Mouse (Mus musculus) forebrain, embryonic 13.5 days (tissue): Measurements from ENCODE around the gene Fry. TPM values are rescaled to one million over a fixed set of nuclear protein-coding genes. Genes with fewer than 3 reads are reported as not detected.

ENCODE experiments used
- ATAC-seq: fragments of 200-750 bp; cut with Nextera tagmentation; 2 replicates; pipeline ENCODE4 v1.8.0; 2017
- H3K27ac ChIP-seq: fragments of 300-500 bp; sonication (generic); 2 replicates; pipeline ENCODE4 v1.5.1; 2015; ENCODE audit warnings: inconsistent platforms, mild to moderate bottlenecking, moderate library complexity
- H3K27me3 ChIP-seq: fragments of 300-500 bp; sonication (generic); 2 replicates; pipeline ENCODE4 v1.6.1; 2015; ENCODE audit warnings: mild to moderate bottlenecking, inconsistent platforms
- H3K36me3 ChIP-seq: fragments of 300-500 bp; sonication (generic); 2 replicates; pipeline ENCODE4 v1.6.1; 2015; ENCODE audit warnings: mild to moderate bottlenecking, inconsistent platforms; ENCODE audit not compliant: poor library complexity, severe bottlenecking
- H3K4me1 ChIP-seq: fragments of 300-500 bp; sonication (generic); 2 replicates; pipeline ENCODE4 v1.6.1; 2015; ENCODE audit warnings: inconsistent platforms
- H3K4me2 ChIP-seq: fragments of 300-500 bp; sonication (generic); 2 replicates; pipeline ENCODE4 v1.6.1; 2015; ENCODE audit warnings: inconsistent platforms, mild to moderate bottlenecking, moderate library complexity
- H3K4me3 ChIP-seq: fragments of 300-500 bp; sonication (generic); 2 replicates; pipeline ENCODE4 v1.5.1; 2015; ENCODE audit warnings: mild to moderate bottlenecking, inconsistent platforms
- H3K9ac ChIP-seq: fragments of 300-500 bp; sonication (generic); 2 replicates; pipeline ENCODE4 v1.6.1; 2015; ENCODE audit warnings: mild to moderate bottlenecking, inconsistent platforms
- H3K9me3 ChIP-seq: fragments of 300-500 bp; sonication (generic); replicated peaks from 2 replicates; pipeline ENCODE4 v1.6.1; 2016; ENCODE audit warnings: inconsistent platforms
- WGBS: fragments of 180-500 bp; shearing (Covaris S2); methylation state at CpG from one replicate; pipeline ENCODE4 v1.1.7; 2015; 5-methylcytosine and 5-hydroxymethylcytosine counted together
- polyA plus RNA-seq: library from polyadenylated mRNA; unstranded; fragments of >200 nt; fragmentation: Nextera tagmentation; extraction: Ambion mirVana; gene quantifications from 2 replicates; pipeline ENCODE4 v1.2.1, GENCODE M21; 2015

Gene Fry
- polyA plus RNA-seq, 1 experiment from 2014 or later = 20.8 TPM

DNA sequence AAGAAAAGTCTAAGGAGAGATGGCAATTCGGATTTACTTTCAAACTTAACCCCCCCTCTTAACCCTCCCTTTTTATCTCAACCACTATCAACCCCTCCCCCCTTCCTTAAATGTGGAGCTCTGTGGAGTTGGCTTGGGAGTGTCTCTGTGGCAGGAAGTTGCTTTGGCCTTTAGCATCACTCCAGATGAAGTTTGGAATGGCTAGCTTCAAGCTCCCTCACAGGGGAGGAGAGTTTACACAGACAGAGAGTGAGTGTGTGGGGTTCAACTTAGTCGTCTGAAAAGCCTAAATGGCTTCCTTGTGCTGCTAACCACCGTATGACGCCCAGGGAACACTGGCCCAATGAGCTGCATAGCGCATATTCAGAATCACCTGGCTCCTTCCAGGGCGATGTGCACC, 145.2 kb downstream of the Fry start:
- 79% methylated on average over 6 of the region's 6 CpGs for WGBS
- peaks cover 14% of the 10 kb centered on the region for H3K4me1 ChIP-seq

DNA sequence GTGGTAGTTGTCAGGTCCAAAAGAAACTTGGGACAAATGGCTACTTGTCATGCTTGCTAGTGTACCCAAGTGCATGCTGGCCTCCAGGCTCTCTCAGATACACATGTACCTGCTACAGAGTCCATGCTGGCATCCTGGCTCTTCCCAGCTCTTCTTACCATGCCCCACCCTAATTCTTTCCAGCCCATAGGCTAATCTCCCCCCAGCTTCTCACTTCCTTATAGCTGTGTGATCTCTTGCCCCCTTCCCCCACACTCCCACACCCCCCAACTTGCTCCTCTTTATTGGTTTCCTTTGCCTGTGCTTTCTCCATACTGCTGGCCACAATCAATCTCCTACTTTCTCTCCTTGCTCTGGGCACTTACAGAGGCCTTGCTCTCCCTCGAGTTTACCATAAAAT, 146.6 kb downstream of the Fry start:
- Histone ChIP-seq H3K36me3 (no peaks in the 10 kb centered on the region), H3K9ac (no peak overlapping the region), H3K4me1 (peaks cover 9% of the 10 kb centered on the region), H3K27ac (no peak overlapping the region), H3K4me2 (no peak overlapping the region), H3K27me3 (no peaks in the 10 kb centered on the region), H3K4me3 (no peak overlapping the region), H3K9me3 (0 out of 2 replicates have a peak, but pooled peaks cover 5% of the 10 kb centered on the region)
- WGBS = 63% methylated on average over 1 of the region's 1 CpGs
- ATAC-seq = no peak

More for the DNA sequence above, 145.2 kb downstream of the Fry start:
- Histone ChIP-seq H3K4me3 (no peak overlapping the region), H3K9ac (no peak overlapping the region), H3K36me3 (no peaks in the 10 kb centered on the region), H3K9me3 (0 out of 2 replicates have a peak, but pooled peaks cover 5% of the 10 kb centered on the region), H3K4me2 (no peak overlapping the region), H3K27me3 (no peaks in the 10 kb centered on the region), H3K27ac (no peak overlapping the region)
- no peak for ATAC-seq

GRCm38 (mm10) chr5:150265953-150266352, 147.5 kb downstream of the Fry start:
- H3K27me3 ChIP-seq = no peaks in the 10 kb centered on the region

DNA sequence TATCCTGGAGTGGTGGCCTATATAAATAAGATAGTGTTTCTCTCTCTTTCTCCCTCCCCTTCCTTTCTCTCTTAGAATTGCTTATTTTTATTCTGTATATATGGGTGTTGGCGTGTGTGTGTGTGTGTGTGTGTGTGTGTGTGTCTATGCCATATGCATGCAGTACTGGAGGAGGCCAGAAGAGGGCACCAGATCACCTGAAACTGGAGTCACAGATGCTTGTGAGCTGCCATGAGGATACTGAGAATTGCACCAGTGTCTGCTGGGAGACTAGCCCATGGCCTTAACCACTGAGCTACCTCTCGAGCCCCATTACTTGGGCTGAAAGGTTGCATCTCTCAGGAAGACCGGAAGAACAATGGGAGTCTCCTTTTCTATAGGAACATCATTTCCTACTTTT, 149.8 kb downstream of the Fry start:
- H3K4me2 ChIP-seq = no peak overlapping the region
- H3K27ac ChIP-seq = no peak overlapping the region
- no peaks in the 10 kb centered on the region for H3K36me3 ChIP-seq
- H3K9ac ChIP-seq = no peak overlapping the region
- no peaks in the 10 kb centered on the region for H3K4me1 ChIP-seq
- no peak for ATAC-seq
- no peak overlapping the region for H3K4me3 ChIP-seq
- H3K9me3 ChIP-seq = 0 out of 2 replicates have a peak, but pooled peaks cover 5% of the 10 kb centered on the region
- H3K27me3 ChIP-seq = no peaks in the 10 kb centered on the region
- WGBS = 92% methylated on average over 3 of the region's 3 CpGs

More at GRCm38 (mm10) chr5:150265953-150266352, 147.5 kb downstream of the Fry start:
- 77% methylated on average over 2 of the region's 2 CpGs for WGBS
- no peak overlapping the region for H3K9ac ChIP-seq
- H3K27ac ChIP-seq = no peak overlapping the region
- no peak for ATAC-seq
- no peaks in the 10 kb centered on the region for H3K36me3 ChIP-seq
- 0 out of 2 replicates have a peak, but pooled peaks cover 5% of the 10 kb centered on the region for H3K9me3 ChIP-seq
- no peak overlapping the region for H3K4me3 ChIP-seq
- H3K4me1 ChIP-seq = peaks cover 8% of the 10 kb centered on the region
- no peak overlapping the region for H3K4me2 ChIP-seq

GRCm38 (mm10) chr5:150270468-150270867, 152.0 kb downstream of the Fry start:
- no peak for ATAC-seq
- 84% methylated on average over 4 of the region's 4 CpGs for WGBS

DNA sequence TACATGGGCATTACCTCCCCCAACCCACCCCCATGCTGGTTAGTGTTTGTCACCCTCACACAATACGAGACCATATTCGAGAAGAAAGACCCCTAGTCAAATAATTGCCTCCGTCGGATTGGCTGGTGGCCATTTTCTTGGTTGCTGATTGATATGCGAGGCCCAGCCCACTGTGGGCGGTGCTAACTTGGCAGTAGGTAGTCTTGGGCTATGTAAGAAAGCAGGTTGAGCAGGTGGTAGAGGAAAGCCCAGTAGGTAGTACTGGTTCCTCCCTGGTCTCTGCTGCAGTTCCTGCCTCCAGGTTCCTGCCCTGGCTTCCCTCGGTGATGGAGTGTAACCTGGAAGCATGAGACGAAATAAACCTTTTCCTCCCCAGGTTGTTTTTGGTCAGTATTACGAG, 153.7 kb downstream of the Fry start:
- Histone ChIP-seq H3K36me3 (no peaks in the 10 kb centered on the region), H3K9me3 (0 out of 2 replicates have a peak, but pooled peaks cover 5% of the 10 kb centered on the region), H3K9ac (no peak overlapping the region), H3K4me2 (no peak overlapping the region), H3K4me1 (no peaks in the 10 kb centered on the region), H3K27ac (no peak overlapping the region), H3K4me3 (no peak overlapping the region), H3K27me3 (no peaks in the 10 kb centered on the region)
- 93% methylated on average over 9 of the region's 9 CpGs for WGBS
- no peak for ATAC-seq

More at GRCm38 (mm10) chr5:150270468-150270867, 152.0 kb downstream of the Fry start:
- Histone ChIP-seq H3K9me3 (0 out of 2 replicates have a peak, but pooled peaks cover 5% of the 10 kb centered on the region), H3K4me1 (no peaks in the 10 kb centered on the region), H3K27me3 (no peaks in the 10 kb centered on the region), H3K4me2 (no peak overlapping the region), H3K9ac (no peak overlapping the region), H3K27ac (no peak overlapping the region), H3K4me3 (no peak overlapping the region), H3K36me3 (no peaks in the 10 kb centered on the region)

- Histone ChIP-seq H3K9ac (no peak overlapping the region), H3K4me2 (no peak overlapping the region), H3K4me1 (no peaks in the 10 kb centered on the region), H3K27ac (no peak overlapping the region), H3K4me3 (no peak overlapping the region), H3K36me3 (no peaks in the 10 kb centered on the region), H3K27me3 (no peaks in the 10 kb centered on the region), H3K9me3 (no peaks in the 10 kb centered on the region)
- ATAC-seq = no peak
- WGBS = 94% methylated on average over 6 of the region's 6 CpGs
Observed at GRCm38 (mm10) chr5:150275314-150275713, 156.9 kb downstream of the Fry start.

DNA sequence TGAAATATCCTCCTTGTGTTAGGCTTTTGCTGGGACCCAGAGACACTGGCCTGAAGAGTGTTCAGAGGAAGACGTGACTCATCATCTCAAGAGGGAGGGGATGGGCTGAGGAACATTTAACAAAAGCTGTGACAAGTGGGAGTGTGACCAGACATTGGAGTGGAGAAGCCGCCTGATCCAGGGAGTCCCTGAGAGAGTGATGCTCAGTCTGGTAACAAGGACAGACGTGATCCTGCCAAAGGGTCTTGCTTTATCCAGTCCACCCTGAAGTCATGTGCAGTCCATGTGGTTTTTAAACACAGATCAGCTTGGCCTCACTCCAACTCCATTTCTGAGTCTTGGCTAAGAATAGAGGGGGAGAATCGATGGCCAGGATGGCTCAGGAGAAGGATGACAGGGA, 158.2 kb downstream of the Fry start:
- Histone ChIP-seq H3K4me1 (no peaks in the 10 kb centered on the region), H3K4me3 (no peak overlapping the region), H3K9ac (no peak overlapping the region), H3K27ac (no peak overlapping the region), H3K4me2 (no peak overlapping the region), H3K27me3 (no peaks in the 10 kb centered on the region), H3K36me3 (no peaks in the 10 kb centered on the region), H3K9me3 (peaks cover 5% of the 10 kb centered on the region; the same call in 1 of the 2 replicates)
- 85% methylated on average over 4 of the region's 4 CpGs for WGBS
- no peak for ATAC-seq

DNA sequence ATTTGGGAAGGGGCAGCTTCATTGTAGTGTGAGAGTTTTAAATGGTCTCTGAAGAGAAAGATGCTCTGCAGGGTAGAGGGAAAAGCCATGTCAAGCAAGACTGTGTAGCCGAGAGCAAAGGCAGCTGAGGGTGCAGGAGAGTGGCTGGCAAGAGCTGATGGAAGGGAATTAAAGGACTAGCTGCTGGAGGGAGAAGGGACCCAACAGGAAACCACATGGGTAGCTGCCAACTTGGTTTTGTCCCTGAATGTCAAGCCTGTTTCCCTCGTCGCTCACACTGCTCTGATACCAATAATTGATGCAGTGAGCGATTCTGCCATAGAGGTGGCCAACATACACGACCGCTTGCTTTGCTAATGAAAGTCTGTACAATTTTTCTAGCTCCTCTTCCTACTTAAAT, 160.9 kb downstream of the Fry start:
- Histone ChIP-seq H3K9ac (no peak overlapping the region), H3K4me2 (no peak overlapping the region), H3K27me3 (no peaks in the 10 kb centered on the region), H3K4me3 (no peak overlapping the region), H3K27ac (no peak overlapping the region), H3K4me1 (no peaks in the 10 kb centered on the region), H3K9me3 (peaks cover 5% of the 10 kb centered on the region; the same call in 1 of the 2 replicates), H3K36me3 (no peaks in the 10 kb centered on the region)
- 78% methylated on average over 6 of the region's 6 CpGs for WGBS
- ATAC-seq = no peak

DNA sequence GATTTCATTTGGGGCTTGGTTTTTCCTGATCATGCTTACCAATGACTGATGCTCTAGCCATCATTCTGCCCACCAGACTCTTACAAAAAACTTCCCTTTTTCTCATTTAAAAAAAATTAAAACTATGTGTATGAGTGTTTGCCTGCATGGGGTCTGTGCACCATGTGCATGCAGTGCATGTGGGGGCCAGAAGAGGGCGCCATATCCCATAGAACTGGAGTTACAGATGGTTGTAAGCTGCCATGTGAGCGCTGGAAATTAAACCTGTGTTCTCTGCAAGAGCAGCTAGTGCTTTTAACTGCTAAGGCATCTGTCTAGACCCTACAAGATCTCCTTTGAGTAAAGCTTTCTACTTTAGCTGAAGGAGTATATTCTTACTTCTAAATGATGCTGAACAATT, 162.6 kb downstream of the Fry start:
- H3K27me3 ChIP-seq = no peaks in the 10 kb centered on the region
- ATAC-seq = no peak
- no peak overlapping the region for H3K4me3 ChIP-seq
- WGBS = 80% methylated on average over 2 of the region's 2 CpGs
- no peaks in the 10 kb centered on the region for H3K36me3 ChIP-seq
- no peak overlapping the region for H3K4me2 ChIP-seq
- H3K9ac ChIP-seq = no peak overlapping the region
- H3K27ac ChIP-seq = no peak overlapping the region
- peaks cover 5% of the 10 kb centered on the region; the same call in 1 of the 2 replicates for H3K9me3 ChIP-seq
- H3K4me1 ChIP-seq = no peaks in the 10 kb centered on the region

GRCm38 (mm10) chr5:150282091-150282490, 163.6 kb downstream of the Fry start:
- Histone ChIP-seq H3K4me3 (no peak overlapping the region), H3K27me3 (no peaks in the 10 kb centered on the region), H3K4me2 (no peak overlapping the region), H3K36me3 (no peaks in the 10 kb centered on the region), H3K4me1 (no peaks in the 10 kb centered on the region), H3K27ac (no peak overlapping the region), H3K9me3 (peaks cover 5% of the 10 kb centered on the region; the same call in 1 of the 2 replicates), H3K9ac (no peak overlapping the region)
- no peak for ATAC-seq
- 83% methylated on average over 7 of the region's 7 CpGs for WGBS

- Histone ChIP-seq H3K4me3 (no peak overlapping the region), H3K4me2 (no peak overlapping the region), H3K4me1 (no peaks in the 10 kb centered on the region), H3K9ac (no peak overlapping the region), H3K27ac (no peak overlapping the region), H3K27me3 (no peaks in the 10 kb centered on the region), H3K9me3 (no peaks in the 10 kb centered on the region), H3K36me3 (no peaks in the 10 kb centered on the region)
- 82% methylated on average over 7 of the region's 7 CpGs for WGBS
- ATAC-seq = no peak
Observed at GRCm38 (mm10) chr5:150287949-150288348, 169.5 kb downstream of the Fry start.

DNA sequence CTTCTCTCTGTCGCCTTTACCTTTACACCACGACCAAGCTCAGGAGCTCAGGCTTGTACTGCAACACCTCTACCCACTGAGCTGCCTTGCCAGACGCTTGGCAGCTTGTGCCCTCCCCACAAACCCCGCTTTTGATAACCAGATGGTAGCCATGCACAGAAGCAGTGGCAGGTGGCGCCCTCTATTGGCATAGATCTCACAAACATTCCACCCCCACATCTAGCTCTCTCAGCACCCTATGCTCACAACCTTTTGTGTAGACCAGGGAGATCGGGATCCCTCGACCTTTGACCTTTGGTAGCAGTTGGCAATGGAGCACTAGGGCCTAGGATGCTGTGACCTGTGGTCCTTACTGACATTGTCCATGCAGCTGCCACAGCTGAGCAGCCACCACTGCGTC, 171.2 kb downstream of the Fry start:
- no peak overlapping the region for H3K4me3 ChIP-seq
- ATAC-seq = no peak
- H3K36me3 ChIP-seq = no peaks in the 10 kb centered on the region
- no peak overlapping the region for H3K27ac ChIP-seq
- H3K4me1 ChIP-seq = no peaks in the 10 kb centered on the region
- 70% methylated on average over 8 of the region's 8 CpGs for WGBS
- no peak overlapping the region for H3K4me2 ChIP-seq
- H3K27me3 ChIP-seq = no peaks in the 10 kb centered on the region
- no peaks in the 10 kb centered on the region for H3K9me3 ChIP-seq
- no peak overlapping the region for H3K9ac ChIP-seq
